Mouse (Mus musculus) neural tube, embryonic 14.5 days (tissue): Measurements from ENCODE around the gene Epb41l5. TPM values are rescaled to one million over a fixed set of nuclear protein-coding genes. Genes with fewer than 3 reads are reported as not detected.

Experiments used
- ATAC-seq: fragments of 200-750 bp; cut with Nextera tagmentation; 2 replicates; pipeline ENCODE4 v1.8.0; 2017; ENCODE audit warnings: low read depth, mild to moderate bottlenecking, moderate TSS enrichment, moderate library complexity
- H3K27ac ChIP-seq: fragments of 300-500 bp; sonication (generic); 2 replicates; pipeline ENCODE4 v1.5.1; 2014; ENCODE audit warnings: low read depth, mild to moderate bottlenecking, control low read depth, low read length, moderate library complexity, mixed read lengths
- H3K27me3 ChIP-seq: fragments of 300-500 bp; sonication (generic); 2 replicates; pipeline ENCODE4 v1.6.1; 2014; ENCODE audit warnings: low read length; ENCODE audit not compliant: control insufficient read depth, insufficient read depth
- H3K36me3 ChIP-seq: fragments of 300-500 bp; sonication (generic); 2 replicates; pipeline ENCODE4 v1.6.1; 2014; ENCODE audit warnings: low read length, mixed read lengths; ENCODE audit not compliant: control insufficient read depth, insufficient read depth
- H3K4me1 ChIP-seq: fragments of 300-500 bp; sonication (generic); 2 replicates; pipeline ENCODE4 v1.6.1; 2014; ENCODE audit warnings: low read length; ENCODE audit not compliant: control insufficient read depth, insufficient read depth
- H3K4me2 ChIP-seq: fragments of 300-500 bp; sonication (generic); 2 replicates; pipeline ENCODE4 v1.6.1; 2014; ENCODE audit warnings: mild to moderate bottlenecking, low read depth, low read length, control low read depth
- H3K4me3 ChIP-seq: fragments of 300-500 bp; sonication (generic); 2 replicates; pipeline ENCODE4 v1.5.1; 2014; ENCODE audit warnings: low read depth, low read length, control low read depth, mixed read lengths
- H3K9ac ChIP-seq: fragments of 300-500 bp; sonication (generic); replicated peaks from 2 replicates; pipeline ENCODE4 v1.6.1; 2014; ENCODE audit warnings: low read depth, mild to moderate bottlenecking, control low read depth, low read length, mixed read lengths
- H3K9me3 ChIP-seq: fragments of 300-500 bp; sonication (generic); 2 replicates; pipeline ENCODE4 v1.6.1; 2016; ENCODE audit warnings: low read length; ENCODE audit not compliant: control insufficient read depth
- WGBS: fragments of 180-500 bp; shearing (Covaris S2); extraction: QIAGEN DNeasy Blood & Tissue Kit; methylation state at CpG from one replicate; pipeline ENCODE4 v1.1.7; 2014; 5-methylcytosine and 5-hydroxymethylcytosine counted together
- polyA plus RNA-seq: library from polyadenylated mRNA; unstranded; fragments of >200 nt; fragmentation: Nextera tagmentation; extraction: Ambion mirVana; gene quantifications from 2 replicates; pipeline ENCODE4 v1.2.1, GENCODE M21; 2014

The Epb41l5 gene
- polyA plus RNA-seq, result 20.6 and 22.9 TPM in 2 replicates

DNA sequence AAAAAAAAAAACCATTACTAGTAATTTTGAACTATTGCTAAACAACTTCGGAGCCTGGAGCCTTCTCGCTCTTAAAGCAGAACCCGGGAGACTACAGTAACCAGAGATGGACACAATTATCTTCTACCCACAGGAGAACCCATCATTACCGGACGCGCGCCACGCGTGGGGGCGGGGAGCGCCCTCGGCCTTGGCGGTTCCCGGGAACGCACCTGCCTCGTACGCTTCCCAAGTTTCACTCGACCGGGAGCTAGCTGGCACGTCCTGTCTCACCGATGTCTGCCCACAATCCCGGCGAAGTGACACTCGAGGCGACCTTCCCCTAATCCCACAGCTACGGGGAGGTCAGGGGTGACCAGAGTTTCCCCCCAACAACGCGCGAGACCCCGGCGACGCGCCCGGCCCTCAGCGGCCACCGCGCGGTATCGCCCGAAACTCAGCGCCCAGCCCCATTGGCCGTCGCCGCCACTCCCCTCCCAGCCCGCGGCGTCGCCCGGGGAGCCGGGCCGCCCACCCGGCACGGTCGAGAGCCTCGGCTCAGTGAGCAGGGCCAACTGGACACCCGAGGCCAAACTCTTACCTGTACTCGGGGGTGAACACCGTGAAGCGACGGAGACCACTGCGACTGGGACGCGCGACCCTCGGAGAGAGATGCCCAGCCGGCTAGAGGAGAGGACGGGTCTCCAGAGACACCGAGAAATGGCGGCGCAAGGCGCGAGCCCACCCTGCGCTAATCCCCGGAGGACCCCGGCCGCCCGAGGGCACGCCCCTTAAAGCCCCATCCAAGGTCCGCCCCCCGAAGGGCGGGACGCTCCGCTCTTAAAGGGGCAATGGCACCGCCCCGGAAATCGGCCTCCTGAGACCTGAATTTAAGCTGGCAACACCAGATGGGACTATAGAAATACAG is at the start of gene Epb41l5:
Gene Epb41l5, minus strand, starts transcription at position 796 of the 907 bp plus-strand sequence.
- WGBS, result under 1% methylated on average over 86 of the region's 86 CpGs

DNA sequence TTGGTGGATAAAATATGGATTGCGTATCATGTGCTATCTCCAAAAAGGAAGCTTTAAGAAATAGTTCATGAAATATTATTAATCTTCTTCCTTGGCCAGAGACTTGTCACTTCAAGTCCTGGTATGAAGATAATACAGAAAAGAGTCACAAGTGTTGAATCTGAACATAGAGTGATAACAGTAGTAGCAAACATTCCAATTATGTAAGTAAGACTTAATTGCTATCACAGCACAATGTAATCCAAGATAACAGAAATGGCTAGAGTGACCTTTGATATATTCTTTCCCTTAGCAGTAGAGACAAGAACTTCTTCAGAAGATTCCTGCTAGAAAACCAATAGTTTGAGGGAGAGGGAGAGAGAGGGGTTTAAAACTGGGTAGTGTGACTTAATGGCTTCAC is 48.1 kb upstream of the Epb41l5 start:
- peaks cover 5% of the 10 kb centered on the region; the same call in 1 of the 2 replicates for H3K36me3 ChIP-seq
- no peaks in the 10 kb centered on the region for H3K9me3 ChIP-seq
- H3K4me2 ChIP-seq, result no peak overlapping the region
- no peak overlapping the region for H3K4me3 ChIP-seq
- H3K9ac ChIP-seq, result no peak overlapping the region
- H3K27ac ChIP-seq, result no peak overlapping the region
- 98% methylated on average over 1 of the region's 1 CpGs for WGBS
- no peaks in the 10 kb centered on the region for H3K4me1 ChIP-seq
- no peaks in the 10 kb centered on the region for H3K27me3 ChIP-seq
- ATAC-seq, result no peak

More for the DNA sequence above, at the start of gene Epb41l5:
- ATAC-seq, result peak; percentile 96
- no peaks in the 10 kb centered on the region for H3K27me3 ChIP-seq
- H3K27ac ChIP-seq, result peak within 1 kb of the TSS; percentile 50; the same call in 1 of the 2 replicates
- no peaks in the 10 kb centered on the region for H3K4me1 ChIP-seq
- no peaks in the 10 kb centered on the region for H3K9me3 ChIP-seq
- H3K9ac ChIP-seq, result peak within 1 kb of the TSS; percentile 67
- H3K4me3 ChIP-seq, result peak within 1 kb of the TSS; percentile 80
- H3K36me3 ChIP-seq, result no peaks in the 10 kb centered on the region
- peak within 1 kb of the TSS; percentile 83 for H3K4me2 ChIP-seq

DNA sequence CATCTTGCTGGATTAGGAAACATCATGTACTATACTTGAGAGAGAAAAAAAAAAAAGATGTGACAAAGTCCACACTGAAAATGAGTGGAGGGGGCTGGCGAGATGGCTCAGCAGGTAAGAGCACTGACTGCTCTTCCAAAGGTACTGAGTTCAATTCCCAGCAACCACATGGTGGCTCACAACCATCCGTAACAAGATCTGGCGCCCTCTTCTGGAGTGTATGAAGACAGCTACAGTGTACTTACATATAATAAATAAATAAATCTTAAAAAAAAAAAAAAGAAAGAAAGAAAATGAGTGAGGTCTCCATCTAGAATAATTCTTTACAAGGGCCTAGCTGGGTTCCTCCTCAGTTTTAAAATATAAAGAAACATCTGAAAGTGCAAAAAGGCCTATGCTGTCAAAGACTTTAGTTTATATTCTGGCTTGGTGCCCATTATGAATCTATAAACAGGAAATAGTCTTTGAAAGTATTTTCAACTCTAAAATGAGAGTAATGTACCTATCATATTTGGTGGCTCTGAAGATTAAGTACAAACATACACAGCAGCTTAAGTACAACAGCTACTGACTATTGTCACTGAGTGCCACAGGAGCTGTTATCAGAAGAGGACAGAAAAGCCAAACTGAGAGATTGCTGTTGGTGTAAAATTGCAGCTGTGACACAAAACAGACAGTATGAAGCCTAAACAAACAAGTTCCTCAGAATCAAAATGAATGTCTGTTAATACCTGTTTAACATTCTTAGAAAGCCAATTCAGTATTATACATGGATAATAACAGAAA is 37.2 kb upstream of the Epb41l5 start:
- Histone ChIP-seq H3K27me3 (no peaks in the 10 kb centered on the region), H3K9ac (no peak overlapping the region), H3K4me3 (no peak overlapping the region), H3K36me3 (peaks cover 2% of the 10 kb centered on the region), H3K4me2 (no peak overlapping the region), H3K4me1 (no peaks in the 10 kb centered on the region), H3K9me3 (no peaks in the 10 kb centered on the region), H3K27ac (no peak overlapping the region)
- ATAC-seq, result no peak
- WGBS, result 96% methylated on average over 3 of the region's 3 CpGs

DNA sequence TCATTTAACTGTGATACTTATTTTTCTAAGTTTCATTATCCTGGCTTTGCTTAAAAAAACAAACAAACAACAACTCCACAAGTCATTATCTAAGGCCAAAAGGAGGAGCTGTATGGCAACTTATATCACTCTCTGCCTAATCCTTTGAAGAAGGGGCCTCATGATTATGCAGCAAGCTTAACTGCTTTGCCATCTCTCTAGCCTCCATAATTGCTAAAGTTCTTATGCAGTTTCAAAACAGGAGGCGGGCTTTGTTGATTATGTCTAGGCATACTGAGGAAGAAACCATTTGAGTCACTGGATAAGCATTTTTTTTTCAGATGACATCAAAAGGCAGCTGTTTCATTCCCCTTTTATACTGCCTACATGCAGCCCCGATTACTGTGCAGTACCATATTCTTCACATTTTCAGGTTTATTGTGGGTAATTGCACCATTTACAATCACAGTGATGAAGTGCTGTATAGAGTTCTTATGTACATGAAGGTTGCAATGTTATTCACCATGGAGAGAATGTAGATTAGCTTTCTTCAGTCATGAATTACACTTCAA is 32.9 kb upstream of the Epb41l5 start:
- no peak for ATAC-seq
- Histone ChIP-seq H3K27ac (no peak overlapping the region), H3K4me3 (no peak overlapping the region), H3K27me3 (no peaks in the 10 kb centered on the region), H3K4me1 (no peaks in the 10 kb centered on the region), H3K9ac (no peak overlapping the region), H3K9me3 (no peaks in the 10 kb centered on the region), H3K4me2 (no peak overlapping the region), H3K36me3 (peaks cover 13% of the 10 kb centered on the region; the same call in 1 of the 2 replicates)
- 62% methylated on average over 2 of the region's 2 CpGs for WGBS

DNA sequence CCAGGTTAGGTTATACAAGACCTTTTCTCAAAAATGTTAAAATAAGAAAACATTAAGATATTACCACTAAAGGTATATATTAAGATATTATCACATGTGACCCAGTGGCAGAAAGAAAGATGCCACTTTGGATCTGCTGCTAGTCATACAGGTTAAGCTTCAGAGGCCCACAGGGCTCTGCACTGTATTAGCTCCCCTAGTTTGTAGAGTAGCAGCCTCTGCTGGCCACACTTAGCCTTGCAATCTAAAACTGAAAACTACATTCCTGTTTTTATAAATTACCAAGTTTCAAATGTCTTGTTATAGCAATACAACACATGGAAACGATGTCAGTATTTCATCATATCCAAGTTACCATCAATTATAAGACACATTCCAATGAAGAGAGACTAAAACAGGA is 26.2 kb upstream of the Epb41l5 start:
- H3K27ac ChIP-seq, result no peak overlapping the region
- peak; percentile 81; the same call in 1 of the 2 replicates for ATAC-seq
- peaks cover 15% of the 10 kb centered on the region; the same call in 1 of the 2 replicates for H3K36me3 ChIP-seq
- H3K4me2 ChIP-seq, result no peak overlapping the region
- no peaks in the 10 kb centered on the region for H3K27me3 ChIP-seq
- H3K9me3 ChIP-seq, result no peaks in the 10 kb centered on the region
- no peak overlapping the region for H3K9ac ChIP-seq
- no peaks in the 10 kb centered on the region for H3K4me1 ChIP-seq
- no peak overlapping the region for H3K4me3 ChIP-seq
- 89% methylated on average over 1 of the region's 1 CpGs for WGBS

DNA sequence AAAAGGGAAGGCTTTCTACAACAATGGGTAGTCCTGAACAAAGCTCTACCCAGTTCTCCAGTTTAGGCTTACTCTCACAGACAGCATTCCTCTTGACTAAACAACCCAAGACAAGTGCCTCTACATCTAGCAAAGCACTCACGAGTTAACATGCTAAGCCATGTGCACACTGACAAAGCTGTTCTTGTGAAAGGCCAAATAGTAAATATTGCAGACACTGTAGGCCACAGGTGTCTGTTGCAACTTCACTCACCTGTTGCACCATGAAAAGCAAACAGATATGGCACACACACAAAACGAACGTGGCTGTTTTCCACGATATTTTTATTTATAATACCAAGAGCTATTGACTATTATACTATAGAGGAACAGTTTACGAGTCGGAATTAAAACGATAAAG is 18.1 kb upstream of the Epb41l5 start:
- WGBS, result 96% methylated on average over 7 of the region's 7 CpGs
- no peaks in the 10 kb centered on the region for H3K9me3 ChIP-seq

DNA sequence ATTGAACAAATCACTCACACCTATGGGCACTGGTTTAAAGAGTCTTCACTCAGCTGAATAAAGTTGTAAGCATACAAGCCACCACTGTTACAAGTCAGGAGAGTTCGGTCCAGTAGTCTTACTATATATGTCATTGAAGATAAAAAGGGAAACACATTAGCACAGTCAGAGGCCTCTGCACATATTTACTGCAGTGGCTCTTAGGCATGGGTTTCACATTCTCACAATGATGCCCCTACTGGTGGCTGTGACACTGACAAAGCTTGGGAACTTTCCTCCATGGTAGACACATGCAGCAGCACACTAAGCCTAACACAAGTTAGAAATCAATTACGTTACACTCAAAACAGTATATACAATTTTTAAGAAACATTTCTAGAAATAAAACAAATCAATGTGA is 5.5 kb upstream of the Epb41l5 start:
- Histone ChIP-seq H3K9me3 (no peaks in the 10 kb centered on the region), H3K4me3 (no peak overlapping the region), H3K4me1 (no peaks in the 10 kb centered on the region), H3K27ac (no peak overlapping the region), H3K36me3 (peaks cover 1% of the 10 kb centered on the region; the same call in 1 of the 2 replicates), H3K9ac (no peak overlapping the region), H3K27me3 (no peaks in the 10 kb centered on the region), H3K4me2 (no peak overlapping the region)
- 91% methylated on average over 2 of the region's 2 CpGs for whole genome bisulfite sequencing
- ATAC-seq, result no peak

More for the DNA sequence above, 18.1 kb upstream of the Epb41l5 start:
- H3K4me1 ChIP-seq, result no peaks in the 10 kb centered on the region
- H3K36me3 ChIP-seq, result no peaks in the 10 kb centered on the region
- no peak for ATAC-seq
- no peaks in the 10 kb centered on the region for H3K27me3 ChIP-seq
- H3K9ac ChIP-seq, result no peak overlapping the region
- H3K4me2 ChIP-seq, result no peak overlapping the region
- H3K27ac ChIP-seq, result no peak overlapping the region
- H3K4me3 ChIP-seq, result no peak overlapping the region

DNA sequence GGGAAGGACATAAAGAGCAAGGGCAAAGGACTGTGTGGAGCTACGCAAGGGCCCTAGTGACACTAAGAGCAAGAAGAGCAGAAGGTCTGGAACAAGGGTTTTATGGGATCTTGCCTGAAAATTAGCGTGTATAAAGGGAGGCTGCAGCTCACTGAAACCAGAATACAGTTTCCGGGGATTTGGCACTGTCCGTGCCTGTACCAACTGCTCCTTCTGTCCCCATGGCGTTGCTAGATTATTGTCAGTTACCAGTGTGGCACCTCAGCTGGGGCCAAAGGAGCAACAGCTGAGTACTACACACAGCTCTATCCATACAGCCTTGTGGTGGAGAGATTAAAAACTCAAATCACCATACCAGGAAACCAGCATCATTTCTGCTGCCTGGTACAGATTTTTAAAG is 1.6 kb upstream of the Epb41l5 start:
- H3K9me3 ChIP-seq, result no peaks in the 10 kb centered on the region
- no peak overlapping the region for H3K4me2 ChIP-seq
- 80% methylated on average over 5 of the region's 5 CpGs for WGBS
- H3K4me3 ChIP-seq, result no peak overlapping the region
- H3K27me3 ChIP-seq, result no peaks in the 10 kb centered on the region
- H3K4me1 ChIP-seq, result no peaks in the 10 kb centered on the region
- no peak for ATAC-seq
- no peaks in the 10 kb centered on the region for H3K36me3 ChIP-seq
- no peak overlapping the region for H3K9ac ChIP-seq
- H3K27ac ChIP-seq, result no peak overlapping the region
